Mouse (Mus musculus) hindlimb bud, embryonic 11.5 days (tissue): ENCODE data around the gene Sctr.
"Not testable (repeated sequence)": the region's sequence is repeated elsewhere in the genome, so short reads cannot be mapped to it uniquely, and the experiment has no call there.

ENCODE experiments used
- DNase-seq: peaks from one replicate; pipeline ENCODE4 v3.0.0-alpha.2; 2012; ENCODE audit warnings: low read depth, low spot score; ENCODE audit errors: extremely low spot score

The Sctr gene

DNA sequence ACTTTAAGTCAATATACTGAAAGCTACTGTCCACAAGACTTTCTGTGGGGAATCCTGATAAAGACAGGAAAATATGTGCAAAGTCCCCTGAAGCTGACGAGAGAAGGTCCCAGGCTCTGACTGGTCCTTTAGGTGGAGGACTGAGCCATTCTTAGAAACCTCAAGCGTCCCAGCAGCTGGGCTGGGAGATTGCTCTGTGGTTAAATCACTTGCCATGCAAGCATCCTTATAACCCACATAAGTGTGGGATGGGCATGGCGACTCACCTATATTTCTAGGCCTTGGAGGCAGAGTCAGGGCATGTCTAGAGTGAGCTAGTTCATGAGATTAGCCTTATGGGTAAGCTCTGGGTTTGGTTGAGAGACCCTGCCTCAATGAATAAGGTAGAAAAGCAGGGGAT, 59.9 kb downstream of the Sctr start:
- DNase-seq, result no peak

DNA sequence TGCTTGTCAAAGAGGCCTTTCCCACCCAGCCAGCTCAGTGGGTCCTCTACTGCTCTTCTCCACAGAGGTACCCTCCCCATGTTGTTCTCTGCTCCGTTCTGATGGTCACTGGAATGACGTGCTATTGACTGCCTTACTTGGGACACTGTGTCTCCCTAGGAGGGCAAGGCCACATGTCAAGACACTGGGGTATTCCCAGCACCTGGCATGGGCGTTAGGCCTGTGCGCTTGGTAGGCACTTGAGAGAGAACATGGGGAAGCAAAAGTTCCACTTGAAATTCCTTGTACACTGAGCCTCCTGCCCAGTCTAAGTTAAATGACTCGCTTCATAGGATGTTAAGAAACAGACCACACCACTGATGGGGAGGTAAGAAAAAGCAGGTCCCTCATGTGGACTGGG, 62.4 kb downstream of the Sctr start:
- DNase-seq, result no peak

DNA sequence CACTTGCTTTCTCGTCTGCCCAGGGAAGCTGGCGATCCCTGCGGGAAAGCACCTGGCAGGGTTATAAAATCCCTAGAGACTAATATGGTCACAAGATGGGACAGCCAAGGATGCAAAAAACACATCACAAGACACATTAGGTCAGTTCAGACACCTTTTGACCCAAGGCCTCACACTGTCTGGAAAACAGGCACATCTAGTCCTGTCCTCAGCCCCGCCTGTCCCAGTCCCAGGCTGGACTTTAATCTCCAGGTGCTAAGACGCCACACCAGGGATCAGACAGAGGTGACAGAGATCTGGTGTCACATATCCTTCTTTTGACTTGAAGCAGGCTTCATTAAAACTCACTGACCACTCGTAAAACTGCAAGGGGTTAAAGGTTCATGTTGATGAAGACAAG, 63.5 kb downstream of the Sctr start:
- peak; percentile 10 for DNase-seq

DNA sequence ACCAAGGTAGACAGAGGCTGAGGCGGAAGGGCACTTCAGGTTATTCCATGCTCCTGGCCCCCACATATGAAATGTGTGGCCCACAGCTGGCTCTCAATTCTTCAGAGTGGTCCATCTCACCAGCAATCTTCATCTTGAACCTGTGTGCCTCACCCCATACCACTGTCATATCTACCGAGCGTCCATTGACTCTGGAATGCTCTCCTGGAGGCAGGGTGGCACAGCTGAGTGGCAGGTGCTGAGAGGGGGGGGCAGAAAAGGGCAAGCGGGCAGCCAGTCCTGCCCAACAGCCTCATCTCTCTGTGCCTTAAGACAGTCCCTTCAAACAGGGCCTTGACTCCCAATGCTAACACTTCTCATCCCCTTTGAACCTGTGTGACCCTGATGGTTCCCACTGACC, 64.4 kb downstream of the Sctr start:
- DNase-seq, result no peak

GRCm38 (mm10) chr1:120072900-120073299, 66.2 kb downstream of the Sctr start:
- DNase-seq, result no peak

DNA sequence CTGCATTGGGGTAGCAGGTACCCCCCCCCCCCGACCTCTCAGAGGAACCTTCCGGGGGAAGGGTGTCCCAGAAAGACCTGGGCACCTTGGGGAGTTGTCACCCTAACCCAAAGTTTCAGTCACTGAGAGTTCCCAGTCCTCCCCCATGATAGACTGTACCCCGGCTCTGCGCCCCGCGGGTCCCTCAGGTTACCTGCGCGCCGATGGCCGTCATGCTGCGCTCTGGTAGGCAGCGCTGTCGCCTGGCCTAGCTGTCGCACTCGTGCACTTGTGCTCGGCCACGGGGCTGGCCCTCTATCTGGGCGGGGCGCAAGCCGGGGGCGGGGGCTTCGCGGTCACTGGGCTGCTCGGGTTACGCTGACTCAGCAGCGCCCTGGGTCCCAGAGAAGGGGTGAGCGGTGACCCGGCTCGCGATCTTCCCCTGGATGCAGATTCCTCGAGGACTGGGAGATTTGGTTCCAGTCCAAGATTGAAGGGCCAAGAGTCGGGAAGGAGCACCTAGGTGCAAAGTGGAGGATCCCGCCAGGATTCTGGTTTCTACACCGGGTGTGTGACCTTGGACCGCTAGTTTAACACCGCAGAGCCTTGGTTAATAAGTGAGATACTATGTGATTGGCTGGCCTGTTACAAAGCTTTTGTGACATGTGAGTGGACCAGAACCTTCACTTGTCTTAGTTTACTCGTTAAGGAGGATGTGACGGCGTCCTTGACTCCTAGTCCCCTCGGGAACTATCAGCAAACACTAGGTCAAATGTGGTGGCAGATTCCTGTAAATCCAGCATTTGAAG, 67.0 kb downstream of the Sctr start, which contains the start of gene Tmem37:
Tmem37 (minus strand) TSS at position 556 of the 788 bp plus-strand sequence.
- DNase-seq, result no peak

GRCm38 (mm10) chr1:120074307-120074702, 67.6 kb downstream of the Sctr start:
- DNase-seq, result no peak

GRCm38 (mm10) chr1:120074931-120075330, 68.2 kb downstream of the Sctr start:
- no peak for DNase-seq

GRCm38 (mm10) chr1:120075507-120075906, 68.8 kb downstream of the Sctr start:
- no peak for DNase-seq

DNA sequence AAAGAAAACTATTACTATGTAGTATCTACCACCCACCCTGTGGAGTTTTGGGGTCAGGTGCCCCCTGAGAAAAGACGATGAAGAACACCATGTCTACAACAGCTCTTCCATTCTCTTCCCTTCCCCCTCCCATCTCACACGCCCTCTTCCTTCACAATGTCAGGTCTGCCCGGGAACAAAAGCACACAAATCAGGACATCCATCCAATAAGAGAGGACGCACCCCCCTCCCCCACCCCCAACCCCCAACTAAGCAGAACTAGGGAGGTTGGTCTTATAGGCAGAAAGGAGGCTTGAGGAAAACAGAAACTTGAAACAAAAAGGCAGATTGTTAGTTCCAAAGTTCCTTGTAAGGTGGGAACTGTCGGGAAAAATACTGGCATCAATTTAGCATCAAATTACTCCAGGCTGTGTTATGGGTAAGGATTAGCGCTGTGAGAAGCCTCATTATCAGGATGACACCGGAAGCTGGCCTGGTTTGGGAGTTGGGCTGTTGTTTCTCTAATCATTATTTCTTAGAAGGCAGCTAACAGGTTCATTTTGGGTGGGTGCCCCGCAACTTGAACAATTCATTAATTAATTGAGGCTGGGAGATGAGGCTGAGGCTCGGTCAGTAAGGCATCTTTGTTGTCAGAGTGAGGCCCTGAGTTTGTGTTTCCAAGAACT, 71.2 kb downstream of the Sctr start:
- no peak for DNase-seq

- no peak for DNase-seq
Measured at GRCm38 (mm10) chr1:120080632-120081031, 73.9 kb downstream of the Sctr start.

- no peak for DNase-seq
Measured at GRCm38 (mm10) chr1:120082957-120083585, 76.4 kb downstream of the Sctr start.

DNA sequence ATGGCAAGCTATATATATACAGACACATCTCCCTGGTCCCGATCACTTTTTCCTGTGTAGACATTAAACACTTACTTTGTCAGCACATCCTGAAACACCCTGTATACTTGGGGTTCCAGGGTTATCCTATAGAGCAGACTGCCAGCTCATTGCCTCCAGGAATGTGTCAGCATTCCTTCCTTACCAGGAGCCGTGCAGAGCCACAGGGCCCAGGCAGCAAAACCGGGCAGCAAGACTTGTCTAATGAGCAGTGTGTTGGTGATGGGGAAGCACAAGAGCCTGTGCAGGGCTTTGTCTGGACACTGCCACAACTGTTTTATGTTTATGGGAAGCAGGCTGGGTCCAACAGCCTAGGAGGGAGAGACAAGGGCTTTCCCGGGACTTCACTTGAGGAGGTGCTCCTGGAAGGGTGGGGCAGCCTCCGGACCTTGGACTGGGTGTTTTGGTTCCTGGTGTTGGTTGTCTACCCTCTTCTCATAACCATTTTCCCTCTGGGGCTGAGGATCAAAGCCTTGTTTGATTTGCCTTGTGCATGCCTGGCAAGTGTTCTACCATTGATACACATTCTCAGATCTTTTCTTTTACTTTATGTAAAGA, 77.3 kb downstream of the Sctr start:
- DNase-seq, result no peak

- DNase-seq, result no peak
Measured at GRCm38 (mm10) chr1:120085696-120086095, 79.0 kb downstream of the Sctr start.

- no peak for DNase-seq
Measured at GRCm38 (mm10) chr1:120086644-120087043, 80.0 kb downstream of the Sctr start.

- no peak for DNase-seq
Measured at GRCm38 (mm10) chr1:120089180-120089579, 82.5 kb downstream of the Sctr start.

DNA sequence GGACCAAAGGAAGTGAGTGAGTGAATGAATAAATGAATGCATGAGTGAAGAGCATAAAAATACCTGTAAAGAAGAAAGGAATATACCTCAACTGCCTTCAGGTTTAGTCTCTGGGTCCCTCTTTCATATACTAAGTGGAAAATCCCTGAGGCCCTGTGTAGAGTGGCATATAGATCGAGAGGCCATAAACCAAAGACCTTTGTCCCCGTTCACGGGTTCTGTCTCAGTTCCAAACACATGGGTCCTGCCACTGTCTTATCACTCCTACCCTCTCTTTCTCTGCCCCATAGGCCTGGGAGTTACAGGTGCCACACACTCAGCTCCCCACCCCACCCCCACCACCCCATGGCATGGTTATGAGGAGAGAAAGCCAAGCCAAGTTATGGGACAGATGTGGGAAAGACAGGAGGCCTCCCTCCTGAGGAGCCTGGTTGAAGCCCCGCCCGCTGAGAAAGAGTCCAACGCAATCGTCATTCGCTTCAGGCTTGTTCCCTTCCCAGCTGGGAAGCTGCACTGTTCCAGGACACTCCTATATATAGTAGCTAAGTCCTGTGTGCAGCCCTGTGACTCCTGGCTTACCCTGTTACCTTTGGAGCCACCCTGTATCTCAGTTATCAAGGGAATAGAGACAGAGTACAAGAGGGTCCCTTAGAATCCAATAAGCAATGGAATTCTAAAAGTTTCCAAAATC, 84.3 kb downstream of the Sctr start:
- DNase-seq, result no peak

GRCm38 (mm10) chr1:120093482-120094134, 86.9 kb downstream of the Sctr start:
- DNase-seq, result not testable (repeated sequence)

- no peak for DNase-seq
Measured at GRCm38 (mm10) chr1:120094920-120095319, 88.2 kb downstream of the Sctr start.

- no peak for DNase-seq
Measured at GRCm38 (mm10) chr1:120098327-120098726, 91.6 kb downstream of the Sctr start.
